Mouse (Mus musculus) lung, adult 2 months (tissue): ENCODE results near the gene Cars.

Experiments used
- CTCF ChIP-seq: fragments of 200-500 bp; IDR thresholded peaks from 2 replicates; pipeline ENCODE4 v1.5.1; 2011; ENCODE audit warnings: mild to moderate bottlenecking, low read length, control low read depth; ENCODE audit not compliant: insufficient read depth
- POLR2A ChIP-seq: fragments of 200-500 bp; IDR thresholded peaks from 2 replicates; pipeline ENCODE4 v1.6.1; 2011; ENCODE audit warnings: low read depth, mild to moderate bottlenecking, control low read depth, low read length, borderline replicate concordance; ENCODE audit errors: extremely low read depth

GRCm38 (mm10) chr7:143600231-143600740 is 396 bp upstream of the Cars start:
- TF ChIP-seq POLR2A (peak; percentile 63; the same call in 1 of the 2 replicates), CTCF (no peak)
